Mouse (Mus musculus) liver, embryonic 18 days (tissue): ENCODE results near the gene Spock1. TPM values are rescaled to one million over a fixed set of nuclear protein-coding genes. Genes with fewer than 3 reads are reported as not detected.

Experiments used
- polyA plus RNA-seq: library from polyadenylated mRNA; depleted of rRNA; stranded (reverse); fragments of >200 nt; gene quantifications from 2 replicates; pipeline ENCODE4 v1.2.3, GENCODE M21; 2012; rRNA removed

The Spock1 gene
- polyA plus RNA-seq, result 0.02 TPM in 2 replicates

DNA sequence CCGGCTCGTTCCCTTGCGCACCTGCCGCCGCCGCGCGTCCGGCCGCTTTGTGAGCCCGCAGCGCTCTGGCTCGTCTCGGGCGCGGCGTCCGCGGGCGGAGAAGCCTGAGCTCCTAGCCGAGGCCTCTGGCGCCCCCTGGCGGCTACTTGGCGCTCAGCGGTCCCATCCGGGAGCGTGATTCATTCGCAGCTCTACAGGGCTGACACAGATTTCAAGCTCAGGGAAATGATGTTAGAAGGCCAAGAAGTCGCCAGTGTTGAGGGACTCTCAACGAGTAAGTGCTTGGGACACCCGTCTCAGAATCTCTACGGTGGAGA is at the start of gene Spock1:
Gene Spock1 (minus strand): TSS at position 67 of the 317 bp plus-strand sequence.

Other genes with a start within 250 kb of the Spock1 start
- 1.4 and 1.7 TPM in 2 replicates for gene Klhl3, start 205.3 kb upstream of the Spock1 start, polyA plus RNA-seq
- 44.3 and 53.3 TPM in 2 replicates for gene Hnrnpa0, start 220.2 kb upstream of the Spock1 start, polyA plus RNA-seq
- gene Idnk, start 249.3 kb upstream of the Spock1 start, polyA plus RNA-seq, result 12.9 and 13.3 TPM in 2 replicates